Mouse (Mus musculus): Measurements from ENCODE around the gene Shb. TPM values are rescaled to one million over a fixed set of nuclear protein-coding genes. Genes with fewer than 3 reads are reported as not detected.

The Shb gene
- polyA plus RNA-seq, 1 experiment from 2014 or later = 2.7 TPM

DNA sequence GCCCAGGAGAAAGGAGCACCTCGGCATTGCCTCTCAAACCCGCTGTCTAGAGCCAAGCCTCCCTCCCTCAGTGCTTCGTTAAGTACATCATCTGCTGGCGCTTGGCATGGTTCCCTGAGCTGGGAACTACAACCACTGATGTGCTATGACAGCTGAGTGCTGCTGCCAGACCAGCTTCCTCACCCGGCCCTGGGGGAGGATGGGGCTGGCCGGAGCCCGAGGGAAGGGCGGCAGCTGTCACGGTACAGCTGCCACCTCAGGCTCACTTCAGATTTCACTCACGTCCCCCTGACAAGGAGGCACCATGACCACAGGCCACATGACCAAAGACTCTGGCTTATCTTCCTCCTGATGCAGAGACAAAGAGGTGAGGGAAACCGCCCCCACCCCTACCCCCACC lies 59.1 kb downstream of the Shb start:
- Histone ChIP-seq H3K4me2 (no peak overlapping the region), H3K4me1 (ENCODE audit: control insufficient read depth, insufficient read depth, low read length) (peaks cover 15% of the 10 kb centered on the region), H3K36me3 (ENCODE audit: control insufficient read depth, insufficient read depth, low read length) (no peaks in the 10 kb centered on the region), H3K9ac (ENCODE audit: low read length) (no peak overlapping the region), H3K27me3 (ENCODE audit: control insufficient read depth, insufficient read depth, low read length) (no peaks in the 10 kb centered on the region), H3K27ac (ENCODE audit: low read depth, low read length) (peak overlapping the region; percentile 26; the same call in 1 of the 2 replicates), H3K9me3 (ENCODE audit: control insufficient read depth, low read length) (no peaks in the 10 kb centered on the region), H3K4me3 (ENCODE audit: low read depth, low read length) (no peak overlapping the region)
- no peak for DNase-seq (ENCODE audit: low spot score, missing footprints)
- 46% methylated on average over 11 of the region's 11 CpGs for WGBS
- ATAC-seq (ENCODE audit: low FRiP score) = peak; percentile 89

DNA sequence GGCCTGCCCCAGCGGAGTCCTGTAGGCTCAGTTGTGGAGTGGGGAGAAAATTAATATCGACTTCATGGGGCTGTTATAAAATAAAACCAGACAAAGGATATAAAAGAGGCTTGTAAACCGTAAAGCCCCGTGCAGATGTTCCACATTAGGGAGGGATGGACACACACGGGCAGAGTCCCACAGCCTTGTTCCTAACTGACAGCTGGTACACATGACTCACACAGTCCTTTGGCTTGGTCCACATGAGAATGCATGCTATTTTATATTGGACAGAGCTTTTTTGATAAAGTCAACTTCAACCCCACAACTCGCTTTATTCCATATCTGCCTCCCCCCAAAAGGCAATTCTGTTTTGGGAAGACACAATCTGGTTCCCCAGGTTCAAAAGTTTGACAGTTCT lies 59.6 kb downstream of the Shb start:
- H3K36me3 ChIP-seq (ENCODE audit: control insufficient read depth, insufficient read depth, low read length) = no peaks in the 10 kb centered on the region
- H3K9me3 ChIP-seq (ENCODE audit: control insufficient read depth, low read length) = no peaks in the 10 kb centered on the region
- no peak overlapping the region for H3K4me3 ChIP-seq (ENCODE audit: low read depth, low read length)
- no peaks in the 10 kb centered on the region for H3K27me3 ChIP-seq (ENCODE audit: control insufficient read depth, insufficient read depth, low read length)
- H3K4me1 ChIP-seq (ENCODE audit: control insufficient read depth, insufficient read depth, low read length) = peaks cover 15% of the 10 kb centered on the region
- no peak overlapping the region for H3K4me2 ChIP-seq
- no peak for ATAC-seq (ENCODE audit: low FRiP score)
- no peak for DNase-seq (ENCODE audit: low spot score, missing footprints)
- 82% methylated on average over 6 of the region's 6 CpGs for WGBS
- H3K27ac ChIP-seq (ENCODE audit: low read depth, low read length) = peak overlapping the region; percentile 26; the same call in 1 of the 2 replicates
- no peak overlapping the region for H3K9ac ChIP-seq (ENCODE audit: low read length)

DNA sequence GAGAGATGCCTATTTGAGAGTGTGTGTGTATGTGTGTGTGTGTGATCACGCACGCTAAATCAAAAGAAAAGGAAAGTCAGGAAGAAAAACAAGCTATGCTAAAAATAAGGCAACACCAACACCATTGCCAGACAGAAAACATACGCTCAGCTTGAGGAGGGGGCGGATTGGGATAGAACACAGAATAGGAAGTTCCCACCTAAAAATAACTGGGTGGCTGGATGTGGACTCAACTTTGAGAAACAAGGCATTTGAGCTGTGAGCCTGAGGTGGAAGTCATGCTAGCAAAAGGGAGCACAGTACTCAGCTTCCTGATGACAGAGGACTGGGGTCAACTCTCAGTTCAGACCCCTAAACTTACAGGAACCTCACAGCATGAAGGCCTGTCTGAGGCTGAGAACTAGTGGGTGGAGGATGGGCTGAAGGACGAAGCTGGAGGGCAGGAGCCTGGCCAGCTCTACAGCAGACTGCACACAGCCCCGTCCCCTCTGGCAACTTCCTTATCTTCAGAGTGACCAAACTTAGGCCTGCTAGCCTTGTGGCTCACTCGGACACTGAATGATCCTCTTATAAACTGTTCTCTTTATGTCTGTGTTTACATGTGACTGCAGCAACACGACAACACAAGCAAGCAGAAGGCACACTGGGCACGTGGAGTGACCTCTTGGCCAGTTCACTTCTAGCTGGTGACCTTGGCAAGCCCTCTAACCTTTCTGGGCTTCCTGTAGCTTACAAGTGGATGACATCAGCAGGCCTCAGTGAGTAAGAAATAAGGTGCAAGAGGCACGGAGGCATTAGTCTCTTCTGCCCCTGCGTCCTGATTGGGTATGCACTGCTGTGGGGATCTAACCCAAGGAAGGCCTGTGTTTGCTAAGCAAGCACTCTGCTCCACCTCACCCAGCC lies 60.4 kb downstream of the Shb start:
- 0 out of 2 replicates have a peak, but pooled peaks have one; percentile 14 for ATAC-seq (ENCODE audit: low FRiP score)
- H3K4me1 ChIP-seq (ENCODE audit: control insufficient read depth, insufficient read depth, low read length) = peaks cover 15% of the 10 kb centered on the region
- 69% methylated on average over 11 of the region's 11 CpGs for WGBS

DNA sequence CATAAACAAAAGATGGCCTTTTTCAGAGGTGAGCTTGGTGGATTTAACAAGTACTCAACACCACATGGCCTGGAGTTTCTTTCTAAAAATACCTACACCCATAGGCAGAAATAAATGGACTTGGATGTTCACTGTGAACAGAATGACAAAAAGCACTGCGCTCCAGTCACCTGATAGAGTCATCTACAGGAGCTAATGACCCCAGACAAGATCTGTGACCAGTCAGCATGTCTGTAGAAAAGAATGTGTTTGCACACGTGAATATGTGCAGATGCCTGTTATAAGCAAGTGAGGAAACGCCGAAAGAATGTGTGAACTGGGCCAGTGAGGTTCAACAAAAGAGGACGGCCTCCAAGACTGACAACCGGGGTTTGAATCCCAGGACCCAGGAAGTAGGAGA lies 63.2 kb downstream of the Shb start:
- Histone ChIP-seq H3K9ac (ENCODE audit: low read length) (no peak overlapping the region), H3K9me3 (ENCODE audit: control insufficient read depth, low read length) (no peaks in the 10 kb centered on the region), H3K4me3 (ENCODE audit: low read depth, low read length) (no peak overlapping the region), H3K4me2 (no peak overlapping the region), H3K27me3 (ENCODE audit: control insufficient read depth, insufficient read depth, low read length) (no peaks in the 10 kb centered on the region), H3K4me1 (ENCODE audit: control insufficient read depth, insufficient read depth, low read length) (peaks cover 15% of the 10 kb centered on the region), H3K36me3 (ENCODE audit: control insufficient read depth, insufficient read depth, low read length) (no peaks in the 10 kb centered on the region), H3K27ac (ENCODE audit: low read depth, low read length) (no peak overlapping the region)
- WGBS = 74% methylated on average over 6 of the region's 6 CpGs
- DNase-seq (ENCODE audit: low spot score, missing footprints) (no peak), ATAC-seq (ENCODE audit: low FRiP score) (no peak)

More for the DNA sequence above, 60.4 kb downstream of the Shb start:
- H3K4me3 ChIP-seq (ENCODE audit: low read depth, low read length) = no peak overlapping the region
- H3K27me3 ChIP-seq (ENCODE audit: control insufficient read depth, insufficient read depth, low read length) = no peaks in the 10 kb centered on the region
- no peak for DNase-seq (ENCODE audit: low spot score, missing footprints)
- H3K27ac ChIP-seq (ENCODE audit: low read depth, low read length) = no peak overlapping the region
- H3K9ac ChIP-seq (ENCODE audit: low read length) = no peak overlapping the region
- H3K36me3 ChIP-seq (ENCODE audit: control insufficient read depth, insufficient read depth, low read length) = no peaks in the 10 kb centered on the region
- no peaks in the 10 kb centered on the region for H3K9me3 ChIP-seq (ENCODE audit: control insufficient read depth, low read length)
- no peak overlapping the region for H3K4me2 ChIP-seq

DNA sequence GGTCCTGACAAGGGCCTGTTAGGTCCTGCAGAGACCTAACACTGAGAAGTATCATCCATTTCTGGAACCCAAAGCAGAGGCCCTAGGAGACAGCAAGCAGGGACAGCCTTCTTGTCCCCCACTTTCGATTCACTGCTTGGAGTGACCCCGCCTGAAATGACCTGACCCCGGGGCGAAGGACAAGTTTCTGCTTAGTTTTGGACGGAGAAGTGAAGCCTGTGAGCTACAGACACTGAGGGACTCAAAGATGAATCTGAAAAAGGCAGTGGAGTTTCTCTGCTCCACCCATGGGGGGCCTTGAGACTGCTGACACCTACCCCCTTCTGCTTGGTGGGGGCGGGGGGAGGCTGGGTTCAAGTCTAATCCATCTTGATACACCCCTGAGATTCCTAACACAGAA lies 63.8 kb downstream of the Shb start:
- Histone ChIP-seq H3K4me2 (no peak overlapping the region), H3K9me3 (ENCODE audit: control insufficient read depth, low read length) (no peaks in the 10 kb centered on the region), H3K4me3 (ENCODE audit: low read depth, low read length) (no peak overlapping the region), H3K36me3 (ENCODE audit: control insufficient read depth, insufficient read depth, low read length) (no peaks in the 10 kb centered on the region), H3K27ac (ENCODE audit: low read depth, low read length) (no peak overlapping the region), H3K4me1 (ENCODE audit: control insufficient read depth, insufficient read depth, low read length) (peaks cover 12% of the 10 kb centered on the region), H3K27me3 (ENCODE audit: control insufficient read depth, insufficient read depth, low read length) (no peaks in the 10 kb centered on the region), H3K9ac (ENCODE audit: low read length) (no peak overlapping the region)
- 85% methylated on average over 6 of the region's 6 CpGs for WGBS
- DNase-seq (ENCODE audit: low spot score, missing footprints) = no peak
- ATAC-seq (ENCODE audit: low FRiP score) = no peak

DNA sequence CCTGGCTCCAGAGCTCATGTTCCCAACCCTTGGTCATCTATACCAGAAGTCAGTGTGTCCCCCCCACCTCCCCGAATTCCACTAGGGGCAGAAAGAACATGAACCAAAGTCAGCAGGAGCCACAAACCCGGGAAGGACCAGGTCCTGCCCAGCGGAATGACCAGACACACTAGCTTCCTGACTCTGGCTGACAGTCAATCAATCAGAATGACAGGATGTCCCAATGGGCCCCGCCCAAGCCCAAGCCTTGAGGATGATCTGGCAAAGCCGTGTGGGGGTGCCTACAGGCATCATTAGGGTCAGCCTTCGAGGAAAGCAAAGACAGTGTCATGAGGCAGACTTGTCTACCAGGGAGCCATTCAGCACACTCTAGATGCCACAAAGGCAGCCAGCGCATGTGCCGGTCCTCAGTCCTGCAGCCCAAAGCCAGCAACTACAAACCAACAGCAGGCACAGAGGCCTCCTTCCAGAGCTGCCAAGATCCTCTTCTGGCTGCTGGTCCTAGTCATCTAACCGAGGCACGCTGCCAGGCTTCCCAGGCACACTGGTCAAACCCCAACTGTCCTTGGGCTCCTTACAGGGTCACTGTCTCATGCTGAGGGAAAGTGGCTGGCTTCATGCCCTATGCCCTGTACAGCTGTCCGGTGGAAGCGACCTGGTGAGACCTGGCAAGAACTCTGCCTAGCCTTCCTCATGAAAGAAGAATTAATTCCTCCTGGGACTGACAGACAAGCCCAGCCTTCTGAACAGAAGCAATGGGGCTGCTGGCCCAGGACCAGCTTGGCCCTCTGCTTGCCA lies 65.0 kb downstream of the Shb start:
- Histone ChIP-seq H3K4me2 (no peak overlapping the region), H3K27ac (ENCODE audit: low read depth, low read length) (no peak overlapping the region), H3K4me1 (ENCODE audit: control insufficient read depth, insufficient read depth, low read length) (peaks cover 3% of the 10 kb centered on the region), H3K4me3 (ENCODE audit: low read depth, low read length) (no peak overlapping the region), H3K9ac (ENCODE audit: low read length) (no peak overlapping the region), H3K9me3 (ENCODE audit: control insufficient read depth, low read length) (no peaks in the 10 kb centered on the region), H3K36me3 (ENCODE audit: control insufficient read depth, insufficient read depth, low read length) (no peaks in the 10 kb centered on the region), H3K27me3 (ENCODE audit: control insufficient read depth, insufficient read depth, low read length) (no peaks in the 10 kb centered on the region)
- ATAC-seq (ENCODE audit: low FRiP score) (no peak), DNase-seq (ENCODE audit: low spot score, missing footprints) (no peak)
- 78% methylated on average over 12 of the region's 12 CpGs for WGBS

DNA sequence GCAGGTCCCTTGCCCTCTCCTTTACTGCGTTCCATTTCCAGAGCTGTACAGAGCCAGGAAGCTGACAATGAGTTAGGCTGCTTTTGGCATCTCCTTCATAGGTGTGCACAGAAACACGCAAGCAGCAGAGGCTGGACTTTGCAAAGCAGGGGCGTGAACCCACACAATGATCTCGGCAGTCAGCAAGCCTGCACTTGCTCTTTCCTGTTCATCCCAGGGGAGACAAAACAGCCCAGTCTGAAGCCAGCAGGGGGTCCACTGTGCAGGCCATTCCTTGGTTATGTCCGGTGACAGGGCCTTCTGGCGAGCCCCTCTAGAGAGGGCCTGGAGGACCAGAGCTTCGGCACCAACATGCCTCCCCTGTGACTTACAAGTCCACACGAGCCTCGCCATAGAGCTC lies 67.3 kb downstream of the Shb start:
- Histone ChIP-seq H3K4me1 (ENCODE audit: control insufficient read depth, insufficient read depth, low read length) (peaks cover 3% of the 10 kb centered on the region; the same call in 1 of the 2 replicates), H3K9me3 (ENCODE audit: control insufficient read depth, low read length) (no peaks in the 10 kb centered on the region), H3K9ac (ENCODE audit: low read length) (no peak overlapping the region), H3K27ac (ENCODE audit: low read depth, low read length) (no peak overlapping the region), H3K4me3 (ENCODE audit: low read depth, low read length) (no peak overlapping the region), H3K36me3 (ENCODE audit: control insufficient read depth, insufficient read depth, low read length) (no peaks in the 10 kb centered on the region), H3K4me2 (no peak overlapping the region), H3K27me3 (ENCODE audit: control insufficient read depth, insufficient read depth, low read length) (no peaks in the 10 kb centered on the region)
- no peak for DNase-seq (ENCODE audit: low spot score, missing footprints)
- ATAC-seq (ENCODE audit: low FRiP score) = no peak
- WGBS = 75% methylated on average over 9 of the region's 9 CpGs

DNA sequence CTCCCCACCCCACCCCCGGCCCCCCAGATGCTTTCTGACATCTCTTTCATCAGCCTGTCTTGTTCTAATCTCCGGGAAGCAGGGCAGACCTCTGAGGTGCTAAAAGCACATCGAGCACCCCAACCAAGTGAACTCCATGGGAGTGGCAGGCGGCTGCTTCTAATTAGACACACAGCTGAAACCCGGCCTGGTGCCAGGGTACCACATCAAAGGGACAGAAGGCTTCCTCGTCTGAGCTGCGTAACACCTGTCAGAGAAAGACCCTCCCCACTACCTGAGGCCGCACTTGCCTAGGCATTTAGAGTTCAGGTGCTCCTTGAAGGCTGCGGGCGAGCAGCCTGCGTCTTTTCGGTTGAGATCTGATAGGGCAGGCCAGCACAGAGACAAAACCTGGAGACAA lies 67.7 kb downstream of the Shb start:
- no peaks in the 10 kb centered on the region for H3K27me3 ChIP-seq (ENCODE audit: control insufficient read depth, insufficient read depth, low read length)
- ATAC-seq (ENCODE audit: low FRiP score) = no peak
- WGBS = 79% methylated on average over 12 of the region's 12 CpGs
- no peak overlapping the region for H3K4me2 ChIP-seq
- H3K27ac ChIP-seq (ENCODE audit: low read depth, low read length) = no peak overlapping the region
- no peak for DNase-seq (ENCODE audit: low spot score, missing footprints)
- no peak overlapping the region for H3K9ac ChIP-seq (ENCODE audit: low read length)
- H3K9me3 ChIP-seq (ENCODE audit: control insufficient read depth, low read length) = no peaks in the 10 kb centered on the region
- peaks cover 3% of the 10 kb centered on the region; the same call in 1 of the 2 replicates for H3K4me1 ChIP-seq (ENCODE audit: control insufficient read depth, insufficient read depth, low read length)
- no peak overlapping the region for H3K4me3 ChIP-seq (ENCODE audit: low read depth, low read length)
- no peaks in the 10 kb centered on the region for H3K36me3 ChIP-seq (ENCODE audit: control insufficient read depth, insufficient read depth, low read length)

DNA sequence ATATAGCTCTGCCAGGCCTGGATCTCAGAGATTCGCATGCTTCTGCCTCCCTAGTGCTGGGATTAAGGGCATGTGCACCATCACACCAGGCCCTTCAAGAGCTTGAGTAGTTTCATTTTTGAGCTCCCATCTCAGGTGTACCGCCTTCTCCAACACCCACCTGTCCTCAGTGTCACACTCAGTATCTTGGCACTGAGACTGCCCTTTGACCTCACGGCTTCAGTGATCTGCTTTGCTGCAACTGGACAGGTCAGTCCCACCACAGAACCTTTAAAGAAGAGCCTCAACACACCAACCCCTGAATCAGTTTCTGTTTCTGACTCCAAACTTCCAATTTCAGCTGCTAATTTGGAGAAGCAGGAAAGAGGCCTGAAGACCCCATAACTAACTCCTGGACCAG lies 68.1 kb downstream of the Shb start:
- no peak for ATAC-seq (ENCODE audit: low FRiP score)
- H3K4me1 ChIP-seq (ENCODE audit: control insufficient read depth, insufficient read depth, low read length) = peaks cover 3% of the 10 kb centered on the region; the same call in 1 of the 2 replicates
- 93% methylated on average over 3 of the region's 3 CpGs for WGBS

More for the DNA sequence above, 68.1 kb downstream of the Shb start:
- no peak overlapping the region for H3K27ac ChIP-seq (ENCODE audit: low read depth, low read length)
- H3K4me2 ChIP-seq = no peak overlapping the region
- H3K36me3 ChIP-seq (ENCODE audit: control insufficient read depth, insufficient read depth, low read length) = no peaks in the 10 kb centered on the region
- H3K4me3 ChIP-seq (ENCODE audit: low read depth, low read length) = no peak overlapping the region
- DNase-seq (ENCODE audit: low spot score, missing footprints) = no peak
- no peak overlapping the region for H3K9ac ChIP-seq (ENCODE audit: low read length)
- no peaks in the 10 kb centered on the region for H3K27me3 ChIP-seq (ENCODE audit: control insufficient read depth, insufficient read depth, low read length)
- H3K9me3 ChIP-seq (ENCODE audit: control insufficient read depth, low read length) = no peaks in the 10 kb centered on the region
